Mouse (Mus musculus) cerebellum, adult 2 months (tissue): ENCODE measurements around the gene Pmepa1. TPM values are rescaled to one million over a fixed set of nuclear protein-coding genes. Genes with fewer than 3 reads are reported as not detected.
A peak's percentile ranks its signal among the peaks of the same experiment; 100 is the strongest.

Source experiments
- DNase-seq, 2 experiments: peaks; one replicate each; pipeline ENCODE4 v3.0.0; 2021
- H3K27ac ChIP-seq: fragments of 200-500 bp; 2 replicates; pipeline ENCODE4 v1.5.1; 2012; ENCODE audit warnings: low read length, control low read depth, inconsistent platforms; ENCODE audit not compliant: insufficient read depth
- H3K27me3 ChIP-seq: fragments of 200-500 bp; 2 replicates; pipeline ENCODE4 v1.6.1; 2012; ENCODE audit warnings: inconsistent platforms, mild to moderate bottlenecking, low read length, moderate library complexity; ENCODE audit not compliant: control insufficient read depth, insufficient read depth
- H3K4me1 ChIP-seq: fragments of 200-500 bp; 2 replicates; pipeline ENCODE4 v1.6.1; 2011; ENCODE audit warnings: low read length; ENCODE audit not compliant: control insufficient read depth, insufficient read depth
- H3K4me3 ChIP-seq: fragments of 200-500 bp; replicated peaks from 2 replicates; pipeline ENCODE3; 2011; ENCODE audit warnings: mild to moderate bottlenecking, low read depth, low read length, control low read depth; ENCODE audit not compliant: insufficient read depth
- CTCF ChIP-seq: fragments of 200-500 bp; IDR thresholded peaks from 2 replicates; pipeline ENCODE4 v1.5.1; 2011; ENCODE audit warnings: low read depth, mild to moderate bottlenecking, control low read depth, low read length, moderate library complexity, borderline replicate concordance; ENCODE audit not compliant: insufficient read depth
- POLR2A ChIP-seq: fragments of 200-500 bp; IDR thresholded peaks from 2 replicates; pipeline ENCODE4 v1.6.1; 2011; ENCODE audit warnings: low read length, control low read depth, borderline replicate concordance; ENCODE audit not compliant: insufficient read depth
- WGBS: fragments of 180-500 bp; shearing (Covaris S2); methylation state at CpG from one replicate; pipeline ENCODE4 v1.1.7; 2018; 5-methylcytosine and 5-hydroxymethylcytosine counted together
- polyA plus RNA-seq: library from polyadenylated mRNA; depleted of rRNA; stranded (reverse); fragments of >200 nt; gene quantifications from 2 replicates; pipeline ENCODE4 v1.2.3, GENCODE M21; 2012

The Pmepa1 gene
- polyA plus RNA-seq, 1 experiment: 24.1 TPM

GRCm38 (mm10) chr2:173238522-173238921, 37.8 kb downstream of the Pmepa1 start:
- Histone ChIP-seq H3K27ac (no peak overlapping the region), H3K4me3 (no peak overlapping the region), H3K4me1 (no peaks in the 10 kb centered on the region), H3K27me3 (no peaks in the 10 kb centered on the region)
- 35% methylated on average over 14 of the region's 14 CpGs for WGBS
- no peak for DNase-seq
- TF ChIP-seq CTCF: no peak

- TF ChIP-seq CTCF (no peak), POLR2A (no peak)
- 59% methylated on average over 8 of the region's 8 CpGs for WGBS
- H3K27me3 ChIP-seq: no peaks in the 10 kb centered on the region
- H3K4me3 ChIP-seq: no peak overlapping the region
- H3K27ac ChIP-seq: no peak overlapping the region
- peaks cover 4% of the 10 kb centered on the region; the same call in 1 of the 2 replicates for H3K4me1 ChIP-seq
- no peak for DNase-seq
These were observed 40.6 kb downstream of the Pmepa1 start for GRCm38 (mm10) chr2:173235435-173236332.

- H3K4me3 ChIP-seq: no peak overlapping the region
- DNase-seq: no peak
- 80% methylated on average over 8 of the region's 8 CpGs for WGBS
- H3K4me1 ChIP-seq: peaks cover 4% of the 10 kb centered on the region; the same call in 1 of the 2 replicates
- no peak overlapping the region for H3K27ac ChIP-seq
- no peak for TF ChIP-seq POLR2A
- TF ChIP-seq CTCF: no peak; the same call in 1 of the 2 replicates
- H3K27me3 ChIP-seq: no peaks in the 10 kb centered on the region
These were observed 43.6 kb downstream of the Pmepa1 start for GRCm38 (mm10) chr2:173232766-173233099.

- no peak overlapping the region for H3K27ac ChIP-seq
- DNase-seq: peak; percentile 42 to 61
- no peak for TF ChIP-seq POLR2A
- TF ChIP-seq CTCF: no peak
- no peak overlapping the region for H3K4me3 ChIP-seq
- peaks cover 4% of the 10 kb centered on the region; the same call in 1 of the 2 replicates for H3K4me1 ChIP-seq
- 34% methylated on average over 22 of the region's 22 CpGs for WGBS
- no peaks in the 10 kb centered on the region for H3K27me3 ChIP-seq
These were observed 44.1 kb downstream of the Pmepa1 start for GRCm38 (mm10) chr2:173232065-173232765.

GRCm38 (mm10) chr2:173229578-173230224, 46.6 kb downstream of the Pmepa1 start:
- WGBS: 14% methylated on average over 10 of the region's 10 CpGs

GRCm38 (mm10) chr2:173228567-173228966, 47.8 kb downstream of the Pmepa1 start:
- no peak for DNase-seq
- WGBS: 94% methylated on average over 8 of the region's 8 CpGs
- Histone ChIP-seq H3K27me3 (no peaks in the 10 kb centered on the region), H3K4me3 (no peak overlapping the region), H3K27ac (no peak overlapping the region), H3K4me1 (peaks cover 4% of the 10 kb centered on the region; the same call in 1 of the 2 replicates)
- TF ChIP-seq CTCF: no peak
- no peak for TF ChIP-seq POLR2A

More at GRCm38 (mm10) chr2:173229578-173230224, 46.6 kb downstream of the Pmepa1 start:
- TF ChIP-seq POLR2A (no peak), CTCF (peak; percentile 95)
- Histone ChIP-seq H3K4me1 (peaks cover 4% of the 10 kb centered on the region; the same call in 1 of the 2 replicates), H3K27me3 (no peaks in the 10 kb centered on the region), H3K4me3 (peak overlapping the region; percentile 13), H3K27ac (no peak overlapping the region)
- peak; percentile 65 to 84 for DNase-seq

- 90% methylated on average over 8 of the region's 8 CpGs for WGBS
- no peak for DNase-seq
- Histone ChIP-seq H3K4me3 (no peak overlapping the region), H3K4me1 (no peaks in the 10 kb centered on the region), H3K27ac (no peak overlapping the region), H3K27me3 (no peaks in the 10 kb centered on the region)
- TF ChIP-seq CTCF: no peak
- no peak for TF ChIP-seq POLR2A
These were observed 49.5 kb downstream of the Pmepa1 start for GRCm38 (mm10) chr2:173226792-173227191.
